Mouse (Mus musculus): ENCODE results near the gene Gdf11.

Gdf11 gene

DNA sequence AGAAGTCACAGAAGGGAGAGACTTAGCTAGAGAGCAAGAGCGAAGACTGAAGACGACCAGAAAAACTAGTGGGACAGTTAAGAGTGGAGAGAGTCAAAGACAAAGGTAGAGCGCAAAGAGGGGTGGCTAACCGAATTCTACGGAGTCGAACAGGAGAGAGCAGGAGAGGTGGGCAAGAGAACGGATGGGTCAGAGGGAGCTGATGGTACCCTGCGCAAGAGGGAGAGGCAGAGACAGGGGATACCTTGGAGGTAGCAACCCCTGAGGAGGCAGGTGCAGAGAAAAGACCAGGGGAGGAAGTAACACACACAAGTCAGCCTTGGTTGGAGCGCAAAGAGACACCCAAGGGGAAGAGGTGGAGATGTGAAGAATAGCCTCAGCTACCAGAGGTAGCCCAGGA, 728 bp upstream of the Gdf11 start:
- no peak for DNase-seq

DNA sequence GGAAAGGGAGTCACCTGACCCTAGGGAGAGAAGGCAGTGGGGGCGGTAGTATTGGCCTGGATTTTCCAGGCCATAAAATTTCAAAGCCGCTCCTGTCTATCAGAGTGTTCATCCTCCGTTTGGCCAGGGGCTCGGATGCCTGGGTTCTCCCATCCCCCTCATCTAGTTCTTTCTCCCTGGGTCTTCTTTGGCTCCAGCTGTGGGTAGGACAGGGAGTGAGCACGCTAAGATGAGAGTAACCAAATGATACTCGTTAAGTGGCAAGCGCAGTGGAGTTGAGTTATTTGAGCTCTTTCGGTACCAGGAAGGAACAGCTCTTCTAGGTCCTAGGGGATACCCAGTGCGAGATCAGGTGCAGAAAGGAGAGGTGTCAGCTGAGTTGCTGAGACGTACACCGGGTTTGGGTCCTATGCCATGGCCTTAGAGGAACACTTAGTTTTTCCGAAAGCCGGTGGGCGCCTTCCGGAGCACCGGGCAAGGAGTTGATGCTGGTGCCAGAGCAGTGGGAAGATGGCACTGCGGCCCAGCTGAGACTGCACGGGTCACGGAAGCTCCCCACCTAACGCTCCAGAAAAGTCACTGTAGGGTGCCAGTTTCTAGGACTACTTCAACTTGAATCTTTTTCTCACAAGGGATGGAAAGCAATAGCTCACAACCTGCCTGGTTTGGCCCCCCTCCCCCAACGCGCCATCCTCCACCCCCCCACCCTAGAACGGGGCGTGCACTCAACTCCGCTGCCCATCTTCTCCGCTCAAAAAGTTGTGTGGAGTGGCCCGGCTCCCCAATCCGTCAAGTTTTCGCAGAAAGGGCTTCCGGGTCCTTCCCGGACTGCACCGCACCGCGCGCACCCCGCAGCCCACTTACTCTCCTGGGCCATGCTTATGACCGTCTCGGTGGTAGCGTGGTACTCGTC, 879 bp downstream of the Gdf11 start:
- no peak for DNase-seq

GRCm38 (mm10) chr10:128889846-128890245, 1.7 kb downstream of the Gdf11 start:
- DNase-seq = no peak

- DNase-seq = no peak
Measured at GRCm38 (mm10) chr10:128888941-128889827, 2.3 kb downstream of the Gdf11 start.

DNA sequence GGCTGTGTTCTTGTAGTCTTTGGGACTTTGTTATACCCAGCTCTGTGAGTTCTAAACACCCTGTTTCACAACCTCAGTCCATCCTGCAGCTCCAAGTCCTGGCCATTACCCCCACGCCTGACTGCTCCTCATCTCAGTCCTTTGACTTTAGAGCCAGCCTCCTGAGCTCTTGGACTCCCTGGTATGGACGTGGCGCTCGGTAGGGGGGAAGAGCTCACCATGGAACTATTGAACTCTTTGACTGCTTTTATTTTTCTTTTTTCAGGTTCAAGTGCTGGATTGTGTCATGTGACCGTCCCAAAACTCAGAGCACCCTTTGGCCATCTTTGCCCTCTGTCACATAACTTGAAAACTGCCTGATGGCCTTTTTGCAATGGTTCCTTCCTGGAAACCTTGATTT, 9.5 kb downstream of the Gdf11 start:
- DNase-seq = no peak

DNA sequence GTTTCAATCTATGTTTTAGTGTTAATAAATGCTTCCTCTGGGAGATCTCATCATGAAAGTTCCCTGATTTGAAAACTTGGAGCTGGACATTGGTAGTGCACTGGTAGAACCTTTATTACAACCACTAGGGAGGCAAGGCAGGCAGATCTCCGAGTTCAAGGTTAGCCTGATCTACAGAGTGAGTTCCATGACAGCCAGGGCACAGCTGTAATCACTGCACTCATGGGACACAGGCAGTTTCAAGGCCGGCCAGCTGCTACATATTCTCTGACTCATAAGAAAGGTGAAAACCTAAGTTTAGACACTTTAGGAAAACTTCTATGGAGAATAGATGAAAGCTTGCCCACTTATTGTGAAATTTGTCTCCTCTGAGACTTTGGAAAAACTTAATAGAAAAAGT, 12.7 kb downstream of the Gdf11 start:
- no peak for DNase-seq

DNA sequence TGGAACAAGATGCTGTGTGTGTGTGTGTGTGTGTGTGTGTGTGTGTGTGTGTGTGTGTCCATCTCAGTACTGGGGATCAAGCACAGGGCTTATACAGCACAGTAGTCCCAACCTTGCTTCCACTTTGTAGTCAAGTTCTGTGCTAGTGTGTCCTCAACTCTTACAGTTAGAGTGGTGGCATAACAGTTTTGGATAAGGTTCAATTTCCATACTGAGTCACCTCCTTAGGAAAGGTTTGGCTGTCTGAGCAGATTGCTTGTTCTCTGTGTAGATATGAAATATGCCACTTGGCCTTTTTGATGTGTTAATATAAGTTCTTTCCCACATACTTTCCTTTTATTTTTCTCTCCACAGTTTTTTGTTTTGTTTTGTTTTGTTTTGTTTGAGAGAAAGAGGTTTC, 13.2 kb downstream of the Gdf11 start:
- peak; percentile 38 for DNase-seq

GRCm38 (mm10) chr10:128870341-128870740, 21.2 kb downstream of the Gdf11 start:
- DNase-seq = no peak

DNA sequence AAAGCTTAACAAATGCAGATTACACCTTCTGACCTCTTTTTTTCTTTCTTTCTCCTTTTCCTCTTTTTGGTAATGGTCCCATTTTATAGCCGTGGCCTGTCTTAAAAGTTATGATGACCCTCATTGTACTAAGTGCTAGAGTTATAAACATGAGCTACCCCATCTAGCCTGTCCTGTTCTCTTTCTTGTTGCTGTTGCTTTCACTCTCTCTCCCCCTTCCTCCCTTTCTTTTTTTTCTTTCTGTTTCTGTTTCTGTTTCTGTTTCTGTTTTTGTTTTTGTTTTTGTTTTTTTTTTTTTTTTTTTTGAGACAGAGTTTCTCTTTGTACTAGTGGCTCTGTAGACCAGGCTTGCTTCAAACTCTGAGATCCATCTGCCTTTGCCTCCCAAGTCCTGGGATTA, 25.0 kb downstream of the Gdf11 start:
- DNase-seq = no peak

DNA sequence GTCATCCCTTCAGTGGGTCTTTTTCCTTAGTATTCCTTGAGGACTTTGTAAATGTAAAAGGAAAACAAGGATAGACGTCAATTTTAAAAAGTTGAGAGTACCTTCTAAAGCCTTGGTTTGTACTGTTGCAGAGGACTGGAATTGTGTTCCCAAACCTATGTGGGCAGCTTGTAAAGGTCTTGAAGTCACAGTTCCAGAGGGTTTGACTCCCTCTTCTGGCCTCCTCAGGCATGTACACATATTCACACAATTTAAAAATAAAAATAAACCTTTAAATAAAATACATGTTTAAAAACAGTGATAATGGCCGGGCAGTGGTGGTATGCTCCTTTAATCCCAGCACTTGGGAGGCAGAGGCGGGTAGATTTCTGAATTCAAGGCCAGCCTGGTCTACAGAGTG, 25.5 kb downstream of the Gdf11 start:
- peak; percentile 18 for DNase-seq

- DNase-seq = no peak
Measured at GRCm38 (mm10) chr10:128861176-128861575, 30.3 kb downstream of the Gdf11 start.

DNA sequence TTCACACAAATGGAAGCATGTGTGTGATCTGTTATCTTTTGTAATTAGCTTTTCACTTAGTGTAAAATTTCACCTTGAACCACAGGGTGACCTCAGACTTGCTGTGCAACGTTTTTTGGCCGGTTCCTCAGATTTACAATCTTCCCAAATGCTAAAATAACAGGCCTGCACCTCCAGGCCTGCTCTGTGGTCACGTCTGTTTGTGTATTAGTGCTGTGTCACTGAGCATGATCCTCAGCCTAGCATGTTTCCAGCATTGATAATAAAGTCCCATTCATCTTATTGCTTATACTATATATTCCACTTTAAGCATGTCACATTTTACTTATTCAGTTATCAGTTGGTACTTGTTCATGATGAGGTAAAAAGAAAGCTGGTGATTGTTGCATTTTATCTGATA, 41.2 kb downstream of the Gdf11 start:
- DNase-seq = no peak

GRCm38 (mm10) chr10:128848426-128848825, 43.1 kb downstream of the Gdf11 start:
- DNase-seq = no peak

DNA sequence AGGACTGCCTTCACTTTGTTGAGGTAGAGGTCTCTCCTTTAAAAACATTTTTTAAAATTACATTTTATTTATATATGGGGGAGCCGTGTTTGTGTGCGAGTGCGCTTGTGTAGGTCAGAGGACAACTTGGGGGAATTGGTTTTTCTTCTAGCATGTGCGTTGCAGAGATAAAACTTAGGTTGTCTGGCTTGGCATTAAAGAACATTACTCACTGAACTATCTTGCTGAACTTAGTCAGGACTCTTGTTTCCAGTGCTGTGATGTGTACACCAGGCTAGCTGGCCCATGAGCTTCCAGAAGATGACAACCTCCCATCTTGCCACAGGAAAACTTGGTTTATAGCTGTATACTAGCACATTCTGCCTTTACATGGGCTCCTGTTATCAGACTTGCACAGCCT, 44.9 kb downstream of the Gdf11 start:
- no peak for DNase-seq

DNA sequence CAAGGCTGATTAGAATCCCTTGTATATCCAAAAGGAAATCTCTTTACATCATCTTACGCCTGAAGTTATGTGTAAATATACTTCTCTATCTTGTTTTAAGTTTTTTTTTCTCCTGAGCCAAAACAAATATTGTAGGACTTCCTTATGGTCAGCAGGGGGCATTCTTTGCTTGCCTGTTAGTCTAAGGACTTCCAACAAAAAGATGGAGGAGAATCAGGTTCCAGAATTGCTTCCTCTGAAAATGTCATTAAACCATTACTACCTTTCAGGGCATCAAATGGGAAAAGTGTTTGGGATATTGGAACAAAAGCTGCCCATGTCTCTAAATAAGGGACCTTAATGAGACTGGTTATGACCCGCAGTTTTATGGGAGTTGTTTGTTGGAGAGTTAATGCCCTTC, 46.0 kb downstream of the Gdf11 start:
- DNase-seq = peak; percentile 51

GRCm38 (mm10) chr10:128843260-128843659, 48.3 kb downstream of the Gdf11 start:
- DNase-seq = no peak

DNA sequence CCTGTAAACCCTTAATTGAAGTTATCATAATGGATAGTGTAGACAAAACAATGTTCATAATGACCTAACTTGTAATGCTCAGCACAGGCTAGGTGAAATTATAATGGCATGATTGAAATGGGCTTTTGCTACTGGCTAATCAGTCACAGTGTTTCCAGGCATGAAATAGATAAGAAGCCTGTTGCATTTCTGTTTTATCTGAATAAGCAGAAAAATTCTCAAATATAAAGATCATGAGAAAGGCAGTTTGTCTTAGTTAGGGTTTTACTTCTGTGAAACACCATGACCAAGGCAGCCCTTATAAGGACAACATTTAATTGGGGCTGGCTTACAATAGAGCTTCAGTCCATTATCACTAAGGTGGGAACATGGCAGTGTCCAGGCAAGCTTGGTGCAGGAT, 50.9 kb downstream of the Gdf11 start:
- no peak for DNase-seq

DNA sequence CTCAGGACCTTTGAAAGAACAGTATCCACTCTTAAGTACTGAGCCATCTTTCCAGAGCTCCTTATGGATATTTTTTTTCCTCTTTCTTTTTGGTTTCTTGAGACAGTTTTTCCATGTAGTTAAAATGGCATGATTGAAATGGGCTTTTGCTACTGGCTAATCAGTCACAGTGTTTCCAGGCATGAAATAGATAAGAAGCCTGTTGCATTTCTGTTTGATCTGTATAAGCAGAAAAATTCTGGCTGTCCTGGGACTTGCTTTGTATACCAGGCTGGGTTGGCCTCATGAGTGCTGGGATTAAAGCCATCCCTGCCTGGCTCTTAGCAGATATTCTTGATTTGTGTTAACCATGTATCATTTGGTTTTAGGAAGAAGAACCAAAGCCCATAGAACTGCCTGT, 52.1 kb downstream of the Gdf11 start:
- no peak for DNase-seq

DNA sequence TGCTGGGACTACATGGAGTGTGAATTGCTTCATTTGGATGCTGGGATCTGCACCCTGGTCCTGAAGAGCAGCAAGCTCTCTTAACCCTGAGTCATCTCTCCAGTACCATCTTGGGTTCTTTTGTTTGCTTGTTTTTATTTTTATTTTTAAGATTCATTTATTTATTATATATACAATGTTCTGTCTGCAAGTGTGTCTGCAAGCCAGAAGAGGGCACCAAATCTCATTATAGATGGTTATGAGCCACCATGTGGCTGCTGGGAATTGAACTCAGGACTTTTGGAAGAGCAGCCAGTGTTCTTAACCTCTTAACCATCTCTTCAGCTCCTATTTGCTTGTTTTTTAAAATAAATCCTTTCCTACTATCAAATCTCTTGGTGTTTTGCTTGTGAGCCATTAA, 54.1 kb downstream of the Gdf11 start:
- DNase-seq = no peak
